Mouse (Mus musculus): ENCODE data around the gene Gm11937. TPM values are rescaled to one million over a fixed set of nuclear protein-coding genes. Genes with fewer than 3 reads are reported as not detected.

The Gm11937 gene
- polyA plus RNA-seq, 1 experiment from 2014 or later = not detected

GRCm38 (mm10) chr11:99580636-99581035 is 29.4 kb downstream of the Gm11937 start, which contains the start of gene Krtap1-5:
Gene Krtap1-5, minus strand, starts transcription at chr11:99581016.
- H3K9me3 ChIP-seq = no peaks in the 10 kb centered on the region
- ATAC-seq (ENCODE audit: insufficient read depth, low FRiP score, low read depth) = no peak
- H3K4me1 ChIP-seq = no peaks in the 10 kb centered on the region
- H3K36me3 ChIP-seq = no peaks in the 10 kb centered on the region
- no peak within 1 kb of the TSS for H3K9ac ChIP-seq
- no peak within 1 kb of the TSS for H3K4me3 ChIP-seq (replicated peaks)
- H3K27me3 ChIP-seq (replicated peaks) = no peaks in the 10 kb centered on the region
- H3K4me2 ChIP-seq = no peak within 1 kb of the TSS
- 80% methylated on average over 6 of the region's 6 CpGs for WGBS
- H3K27ac ChIP-seq = no peak within 1 kb of the TSS

- no peak overlapping the region for H3K27ac ChIP-seq
- no peak overlapping the region for H3K9ac ChIP-seq
- H3K9me3 ChIP-seq = no peaks in the 10 kb centered on the region
- WGBS = 2% methylated on average over 7 of the region's 7 CpGs
- H3K4me3 ChIP-seq (replicated peaks) = no peak overlapping the region
- H3K4me1 ChIP-seq = no peaks in the 10 kb centered on the region
- no peak for ATAC-seq (ENCODE audit: insufficient read depth, low FRiP score, low read depth)
- no peaks in the 10 kb centered on the region for H3K36me3 ChIP-seq
- H3K27me3 ChIP-seq (replicated peaks) = no peaks in the 10 kb centered on the region
- peak overlapping the region; percentile 45; the same call in 1 of the 2 replicates for H3K4me2 ChIP-seq
Measured at GRCm38 (mm10) chr11:99574106-99574505, 35.9 kb downstream of the Gm11937 start.

- no peak for ATAC-seq (ENCODE audit: insufficient read depth, low FRiP score, low read depth)
- H3K27ac ChIP-seq = no peak overlapping the region
- H3K9me3 ChIP-seq = no peaks in the 10 kb centered on the region
- H3K4me2 ChIP-seq = no peak overlapping the region
- H3K27me3 ChIP-seq (replicated peaks) = no peaks in the 10 kb centered on the region
- H3K4me1 ChIP-seq = no peaks in the 10 kb centered on the region
- no peaks in the 10 kb centered on the region for H3K36me3 ChIP-seq
- WGBS = 66% methylated on average over 4 of the region's 4 CpGs
- no peak overlapping the region for H3K9ac ChIP-seq
- no peak overlapping the region for H3K4me3 ChIP-seq (replicated peaks)
Measured at GRCm38 (mm10) chr11:99573164-99573563, 36.8 kb downstream of the Gm11937 start.

GRCm38 (mm10) chr11:99566530-99566929 is 43.5 kb downstream of the Gm11937 start, which contains the start of gene Krtap3-1:
Gene Krtap3-1, minus strand, starts transcription at chr11:99566630.
- WGBS = 85% methylated on average over 7 of the region's 7 CpGs
- Histone ChIP-seq H3K27ac (no peak within 1 kb of the TSS), H3K4me3 (replicated peaks) (no peak within 1 kb of the TSS), H3K36me3 (no peaks in the 10 kb centered on the region), H3K4me1 (no peaks in the 10 kb centered on the region), H3K27me3 (replicated peaks) (no peaks in the 10 kb centered on the region), H3K9me3 (no peaks in the 10 kb centered on the region), H3K9ac (no peak within 1 kb of the TSS), H3K4me2 (no peak within 1 kb of the TSS)
- no peak for ATAC-seq (ENCODE audit: insufficient read depth, low FRiP score, low read depth)

GRCm38 (mm10) chr11:99562580-99562979 is 47.4 kb downstream of the Gm11937 start:
- ATAC-seq (ENCODE audit: insufficient read depth, low FRiP score, low read depth) = no peak
- Histone ChIP-seq H3K4me3 (replicated peaks) (no peak overlapping the region), H3K27ac (no peak overlapping the region), H3K9me3 (no peaks in the 10 kb centered on the region), H3K4me1 (no peaks in the 10 kb centered on the region), H3K27me3 (replicated peaks) (no peaks in the 10 kb centered on the region), H3K4me2 (no peak overlapping the region), H3K36me3 (no peaks in the 10 kb centered on the region), H3K9ac (no peak overlapping the region)
- WGBS = 78% methylated on average over 6 of the region's 6 CpGs

Other genes starting within 250 kb of the Gm11937 start
- 0.08 TPM in 2 replicates for gene Krt28, start 235.3 kb downstream of the Gm11937 start, polyA plus RNA-seq (2015; fragmentation: Nextera tagmentation; extraction: Ambion mirVana)
- 22.2 and 24.5 TPM in 2 replicates for gene Krt10, start 220.8 kb downstream of the Gm11937 start, polyA plus RNA-seq (2015; fragmentation: Nextera tagmentation; extraction: Ambion mirVana)
- 0.09 TPM in 1 of 2 replicates, not detected in the other for gene Krt12, start 187.9 kb downstream of the Gm11937 start, polyA plus RNA-seq (2015; fragmentation: Nextera tagmentation; extraction: Ambion mirVana)
- 17.1 and 19.7 TPM in 2 replicates for gene Krt20, start 172.0 kb downstream of the Gm11937 start, polyA plus RNA-seq (2015; fragmentation: Nextera tagmentation; extraction: Ambion mirVana)
- gene Krt23, start 117.1 kb downstream of the Gm11937 start, polyA plus RNA-seq (2015; fragmentation: Nextera tagmentation; extraction: Ambion mirVana) = 33.1 and 41.9 TPM in 2 replicates
- gene Krt39, start 88.9 kb downstream of the Gm11937 start, polyA plus RNA-seq (2015; fragmentation: Nextera tagmentation; extraction: Ambion mirVana) = not detected in 2 replicates
- gene Krt40, start 67.0 kb downstream of the Gm11937 start, polyA plus RNA-seq (2015; fragmentation: Nextera tagmentation; extraction: Ambion mirVana) = not detected in 2 replicates
- not detected in 2 replicates for gene Krtap3-3, start 59.3 kb downstream of the Gm11937 start, polyA plus RNA-seq (2015; fragmentation: Nextera tagmentation; extraction: Ambion mirVana)
- not detected in 2 replicates for gene Krtap3-2, start 53.3 kb downstream of the Gm11937 start, polyA plus RNA-seq (2015; fragmentation: Nextera tagmentation; extraction: Ambion mirVana)
- gene Gm11939, start 50.7 kb downstream of the Gm11937 start, polyA plus RNA-seq (2015; fragmentation: Nextera tagmentation; extraction: Ambion mirVana) = not detected in 2 replicates
- gene Krtap3-1, start 43.6 kb downstream of the Gm11937 start, polyA plus RNA-seq (2015; fragmentation: Nextera tagmentation; extraction: Ambion mirVana) = not detected in 2 replicates
- gene Krtap1-5, start 29.2 kb downstream of the Gm11937 start, polyA plus RNA-seq (2015; fragmentation: Nextera tagmentation; extraction: Ambion mirVana) = not detected in 2 replicates
- not detected in 2 replicates for gene Krtap1-4, start 26.5 kb downstream of the Gm11937 start, polyA plus RNA-seq (2015; fragmentation: Nextera tagmentation; extraction: Ambion mirVana)
- gene Krtap1-3, start 18.9 kb downstream of the Gm11937 start, polyA plus RNA-seq (2015; fragmentation: Nextera tagmentation; extraction: Ambion mirVana) = not detected in 2 replicates
- not detected in 2 replicates for gene Krtap9-3, start 12.1 kb downstream of the Gm11937 start, polyA plus RNA-seq (2015; fragmentation: Nextera tagmentation; extraction: Ambion mirVana)
- not detected in 2 replicates for gene Gm11938, start 6.9 kb downstream of the Gm11937 start, polyA plus RNA-seq (2015; fragmentation: Nextera tagmentation; extraction: Ambion mirVana)
- not detected in 2 replicates for gene Krtap2-4, start 4.7 kb upstream of the Gm11937 start, polyA plus RNA-seq (2015; fragmentation: Nextera tagmentation; extraction: Ambion mirVana)
- gene Gm11562, start 10.2 kb upstream of the Gm11937 start, polyA plus RNA-seq (2015; fragmentation: Nextera tagmentation; extraction: Ambion mirVana) = not detected in 2 replicates
- not detected in 2 replicates for gene Krtap4-1, start 18.0 kb upstream of the Gm11937 start, polyA plus RNA-seq (2015; fragmentation: Nextera tagmentation; extraction: Ambion mirVana)
- not detected in 2 replicates for gene Krtap4-2, start 24.9 kb upstream of the Gm11937 start, polyA plus RNA-seq (2015; fragmentation: Nextera tagmentation; extraction: Ambion mirVana)
- not detected in 2 replicates for gene Krtap4-7, start 33.9 kb upstream of the Gm11937 start, polyA plus RNA-seq (2015; fragmentation: Nextera tagmentation; extraction: Ambion mirVana)
- gene Gm11555, start 40.0 kb upstream of the Gm11937 start, polyA plus RNA-seq (2015; fragmentation: Nextera tagmentation; extraction: Ambion mirVana) = not detected in 2 replicates
- not detected in 2 replicates for gene Gm11563, start 48.8 kb upstream of the Gm11937 start, polyA plus RNA-seq (2015; fragmentation: Nextera tagmentation; extraction: Ambion mirVana)
- not detected in 2 replicates for gene Krtap4-6, start 55.8 kb upstream of the Gm11937 start, polyA plus RNA-seq (2015; fragmentation: Nextera tagmentation; extraction: Ambion mirVana)
- gene Gm14190, start 80.6 kb upstream of the Gm11937 start, polyA plus RNA-seq (2015; fragmentation: Nextera tagmentation; extraction: Ambion mirVana) = not detected in 2 replicates
- gene Gm14180, start 124.1 kb upstream of the Gm11937 start, polyA plus RNA-seq (2015; fragmentation: Nextera tagmentation; extraction: Ambion mirVana) = not detected in 2 replicates
- not detected in 2 replicates for gene Gm11595, start 162.7 kb upstream of the Gm11937 start, polyA plus RNA-seq (2015; fragmentation: Nextera tagmentation; extraction: Ambion mirVana)
- gene Krtap4-8, start 170.5 kb upstream of the Gm11937 start, polyA plus RNA-seq (2015; fragmentation: Nextera tagmentation; extraction: Ambion mirVana) = not detected in 2 replicates
- gene Krtap4-9, start 175.0 kb upstream of the Gm11937 start, polyA plus RNA-seq (2015; fragmentation: Nextera tagmentation; extraction: Ambion mirVana) = not detected in 2 replicates
- not detected in 2 replicates for gene Gm11596, start 183.3 kb upstream of the Gm11937 start, polyA plus RNA-seq (2015; fragmentation: Nextera tagmentation; extraction: Ambion mirVana)
- gene Gm11569, start 188.7 kb upstream of the Gm11937 start, polyA plus RNA-seq (2015; fragmentation: Nextera tagmentation; extraction: Ambion mirVana) = not detected in 2 replicates
- gene Gm11554, start 194.3 kb upstream of the Gm11937 start, polyA plus RNA-seq (2015; fragmentation: Nextera tagmentation; extraction: Ambion mirVana) = not detected in 2 replicates
- not detected in 2 replicates for gene Krtap4-13, start 199.7 kb upstream of the Gm11937 start, polyA plus RNA-seq (2015; fragmentation: Nextera tagmentation; extraction: Ambion mirVana)
- gene Gm11564, start 205.5 kb upstream of the Gm11937 start, polyA plus RNA-seq (2015; fragmentation: Nextera tagmentation; extraction: Ambion mirVana) = not detected in 2 replicates
- gene 2300003K06Rik, start 227.9 kb upstream of the Gm11937 start, polyA plus RNA-seq (2015; fragmentation: Nextera tagmentation; extraction: Ambion mirVana) = not detected in 2 replicates
- not detected in 2 replicates for gene Krtap4-16, start 241.4 kb upstream of the Gm11937 start, polyA plus RNA-seq (2015; fragmentation: Nextera tagmentation; extraction: Ambion mirVana)
- gene Gm11568, start 247.7 kb upstream of the Gm11937 start, polyA plus RNA-seq (2015; fragmentation: Nextera tagmentation; extraction: Ambion mirVana) = not detected in 2 replicates